In the genomic region with DNA sequence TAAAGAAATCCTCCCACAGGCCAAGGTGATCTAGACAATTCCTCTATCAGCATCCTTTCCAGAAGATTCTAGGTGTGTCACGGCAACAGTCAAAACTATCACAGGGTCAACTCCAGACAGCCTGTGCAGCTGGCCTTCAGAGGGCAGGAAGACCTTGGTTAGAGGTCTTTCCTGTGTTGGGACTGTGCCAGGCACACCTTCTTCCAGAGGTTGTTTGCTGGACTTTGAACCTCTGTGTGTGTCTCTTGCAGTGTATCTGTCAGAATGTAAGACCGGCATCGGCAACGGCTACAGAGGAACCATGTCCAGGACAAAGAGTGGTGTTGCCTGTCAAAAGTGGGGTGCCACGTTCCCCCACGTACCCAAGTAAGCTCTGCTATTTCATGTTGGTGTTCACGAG, we compare ENCODE assay signal across 26 mouse cellular contexts. TPM values are rescaled to one million over a fixed set of nuclear protein-coding genes. Genes with fewer than 3 reads are reported as not detected.
A peak's percentile ranks its signal among the peaks of the same experiment; 100 is the strongest.
DNase-seq lines count a peak whose midpoint lies in the region; ATAC-seq lines count a peak whose summit lies in the region.
"Had no signal": no experiment of that assay in that cellular context is flagged by ENCODE, and none has a peak within 500 bp of the region (broad histone marks: within the 10 kb centered on the region; RNA-seq: fewer than 3 reads in every experiment).

No protein-coding gene starts in this region.

- DNase-seq in kidney, adult 18-20 months: peak; percentile 55
- peak; percentile 86 for DNase-seq in kidney, adult 9 months
- DNase-seq in kidney, postnatal 4 days: no peak
- peak; percentile 22 for DNase-seq in kidney, postnatal 14 days
- peak; percentile 59 to 80 for DNase-seq in kidney, postnatal 36 days
- DNase-seq: adrenal gland, postnatal 10 days; adrenal gland, postnatal 36 days; B cell, adult 2 months; cerebellum, adult 18-20 months; cerebellum, adult 9-10 months; cerebellum, postnatal 14 days; forebrain, postnatal 0 days; gastrocnemius, adult 2 months; gastrocnemius, postnatal 14 days; heart, adult 11 months had no signal

- 88% methylated on average over 7 of the region's 7 CpGs for WGBS in kidney, embryonic 14.5 days
- WGBS in forebrain, embryonic 16.5 days: 93% methylated on average over 7 of the region's 7 CpGs

- no peaks in the 10 kb centered on the region for H3K9me3 ChIP-seq in kidney, embryonic 14.5 days (ENCODE audit: control insufficient read depth, low read length)
- H3K9me3 ChIP-seq in forebrain, embryonic 16.5 days (ENCODE audit: control insufficient read depth, low read length): no peaks in the 10 kb centered on the region
- H3K9me3 ChIP-seq: forebrain, embryonic 10.5 days; forebrain, embryonic 13.5 days; G1E had no signal

- H3K4me1 ChIP-seq in kidney, embryonic 14.5 days (ENCODE audit: control insufficient read depth, insufficient read depth, low read length): no peaks in the 10 kb centered on the region
- no peaks in the 10 kb centered on the region for H3K4me1 ChIP-seq in forebrain, embryonic 16.5 days (replicated peaks; ENCODE audit: control insufficient read depth, insufficient read depth, low read length)
- H3K4me1 ChIP-seq: forebrain, embryonic 10.5 days; forebrain, embryonic 13.5 days; hindbrain, embryonic 12.5 days had no signal

- H3K9ac ChIP-seq in kidney, embryonic 14.5 days (ENCODE audit: low read depth, low read length): no peak overlapping the region
- H3K9ac ChIP-seq in forebrain, embryonic 16.5 days (replicated peaks; ENCODE audit: low read depth, low read length): no peak overlapping the region
- H3K9ac ChIP-seq: forebrain, embryonic 13.5 days; forebrain, postnatal 0 days; hindbrain, embryonic 12.5 days had no signal

- no peak overlapping the region for H3K4me2 ChIP-seq in kidney, embryonic 14.5 days (replicated peaks; ENCODE audit: low read depth, low read length)
- H3K4me2 ChIP-seq in forebrain, embryonic 16.5 days (ENCODE audit: low read length): no peak overlapping the region
- H3K4me2 ChIP-seq: forebrain, embryonic 13.5 days; heart, embryonic 11.5 days; hindbrain, embryonic 12.5 days had no signal

- H3K27me3 ChIP-seq in kidney, embryonic 14.5 days (ENCODE audit: control insufficient read depth, insufficient read depth, low read length): no peaks in the 10 kb centered on the region
- H3K27me3 ChIP-seq in forebrain, embryonic 16.5 days (replicated peaks; ENCODE audit: control insufficient read depth, insufficient read depth, low read length): no peaks in the 10 kb centered on the region
- H3K27me3 ChIP-seq: forebrain, embryonic 13.5 days; hindbrain, embryonic 12.5 days had no signal

- no peaks in the 10 kb centered on the region for H3K36me3 ChIP-seq in kidney, embryonic 14.5 days (ENCODE audit: control insufficient read depth, insufficient read depth, low read length)
- no peaks in the 10 kb centered on the region for H3K36me3 ChIP-seq in forebrain, embryonic 16.5 days (ENCODE audit: control insufficient read depth, insufficient read depth)
- H3K36me3 ChIP-seq: forebrain, embryonic 10.5 days; G1E; hindbrain, embryonic 12.5 days had no signal

- no peak for ATAC-seq in kidney, embryonic 14.5 days (ENCODE audit: low FRiP score, low TSS enrichment)
- ATAC-seq in forebrain, embryonic 16.5 days: no peak
- ATAC-seq: forebrain, embryonic 13.5 days; forebrain, postnatal 0 days; Patski had no signal

- H3K4me3 ChIP-seq in kidney, embryonic 14.5 days (ENCODE audit: low read length): no peak overlapping the region
- H3K4me3 ChIP-seq in forebrain, embryonic 16.5 days (replicated peaks; ENCODE audit: low read length): no peak overlapping the region
- H3K4me3 ChIP-seq: forebrain, embryonic 10.5 days; forebrain, embryonic 13.5 days; gastrocnemius, adult 2 months; hindbrain, embryonic 12.5 days had no signal

- no peak overlapping the region for H3K27ac ChIP-seq in kidney, embryonic 14.5 days (ENCODE audit: low read depth, low read length)
- no peak overlapping the region for H3K27ac ChIP-seq in forebrain, embryonic 16.5 days (ENCODE audit: low read length)
- H3K27ac ChIP-seq: forebrain, embryonic 10.5 days; forebrain, embryonic 13.5 days; gastrocnemius, adult 2 months; hindbrain, embryonic 12.5 days had no signal

RNA-seq across cellular contexts. Expression of gene Plg, which starts 9.8 kb away (rescaled TPM):
- polyA plus RNA-seq in kidney, embryonic 14.5 days (2014; fragmentation: Nextera tagmentation; extraction: Ambion mirVana): not detected in 2 replicates
- 0.08 TPM in 1 of 2 replicates, not detected in the other for polyA plus RNA-seq in forebrain, embryonic 16.5 days (2015; fragmentation: Nextera tagmentation; extraction: Ambion mirVana)
- polyA plus RNA-seq: embryonic facial prominence, embryonic 14.5 days; forebrain, embryonic 10.5 days; G1E; heart, embryonic 14.5 days; heart, postnatal 0 days; hindbrain, embryonic 12.5 days had no signal

Comparison
In these comparisons a context has a peak if more than half of its experiments do, and no peak if none do; other contexts are left out.
1. DNase-seq: peak in kidney, adult 18-20 months (single experiment), kidney, adult 9 months (single experiment), kidney, postnatal 14 days (single experiment) and kidney, postnatal 36 days (2 of 2); none in kidney, postnatal 4 days (0 of 2).